Mouse (Mus musculus) left cerebral cortex, postnatal 10 days (tissue): ENCODE measurements at regions not wholly inside any gene's neighbourhood (a gene's known extent, or its start where the extent isn't known, plus 50 kb on each side); places are given as distances from the start of the nearest gene placed in this dataset.
A peak's percentile ranks its signal among the peaks of the same experiment; 100 is the strongest.

Source experiments
- DNase-seq, 2 experiments: peaks; one replicate each; pipeline ENCODE4 v3.0.0; 2021 to 2022; ENCODE audit warnings: low spot score in 2 of 2, mixed read lengths in 1 of 2; ENCODE audit errors: extremely low spot score in 1 of 2
- intact Hi-C: fragments of 180-260 bp; cut with DNase I; formaldehyde crosslinking; loops from one replicate; pipeline ENCODE4 v1.15.1; 2025

GRCm38 (mm10) chr15:86852161-86852870 lies 638.1 kb downstream of the Tbc1d22a start:
- intact Hi-C loops = no loop called here
- DNase-seq = no peak

- intact Hi-C loops = no loop called here
- no peak for DNase-seq
Measured at GRCm38 (mm10) chr15:86858356-86858906, 644.2 kb downstream of the Tbc1d22a start.

GRCm38 (mm10) chr15:86875721-86876309 lies 661.6 kb downstream of the Tbc1d22a start:
- intact Hi-C loops = no loop called here
- DNase-seq = no peak

GRCm38 (mm10) chr15:86896974-86897373 lies 647.1 kb upstream of the Fam19a5 start:
- no peak for DNase-seq
- intact Hi-C loops = no loop called here

- intact Hi-C loops = no loop called here
- no peak for DNase-seq
Measured at GRCm38 (mm10) chr15:86899961-86900360, 644.1 kb upstream of the Fam19a5 start.

- intact Hi-C loops = no loop called here
- no peak for DNase-seq
Measured at GRCm38 (mm10) chr15:86903006-86903405, 641.1 kb upstream of the Fam19a5 start.

GRCm38 (mm10) chr15:86913276-86913675 lies 630.8 kb upstream of the Fam19a5 start:
- intact Hi-C loops = no loop called here
- DNase-seq = no peak

GRCm38 (mm10) chr15:86917891-86918290 lies 626.2 kb upstream of the Fam19a5 start:
- DNase-seq = no peak
- intact Hi-C loops = no loop called here

GRCm38 (mm10) chr15:86919704-86920103 lies 624.4 kb upstream of the Fam19a5 start:
- DNase-seq = no peak
- intact Hi-C loops = no loop called here

- DNase-seq = no peak
- intact Hi-C loops = no loop called here
Measured at GRCm38 (mm10) chr15:86920185-86920584, 623.9 kb upstream of the Fam19a5 start.

GRCm38 (mm10) chr15:86921401-86921800 lies 622.7 kb upstream of the Fam19a5 start:
- intact Hi-C loops = no loop called here
- no peak for DNase-seq

- intact Hi-C loops = no loop called here
- no peak for DNase-seq
Measured at GRCm38 (mm10) chr15:86925081-86925749, 618.9 kb upstream of the Fam19a5 start.

- intact Hi-C loops = no loop called here
- DNase-seq = no peak
Measured at GRCm38 (mm10) chr15:86932345-86933075, 611.6 kb upstream of the Fam19a5 start.

GRCm38 (mm10) chr15:86937364-86937763 lies 606.7 kb upstream of the Fam19a5 start:
- DNase-seq = no peak
- intact Hi-C loops = no loop called here

GRCm38 (mm10) chr15:86944529-86944928 lies 599.6 kb upstream of the Fam19a5 start:
- intact Hi-C loops = no loop called here

GRCm38 (mm10) chr15:86952593-86952992 lies 591.5 kb upstream of the Fam19a5 start:
- intact Hi-C loops = no loop called here
- no peak for DNase-seq

More at GRCm38 (mm10) chr15:86944529-86944928, 599.6 kb upstream of the Fam19a5 start:
- no peak for DNase-seq

GRCm38 (mm10) chr15:86957872-86958271 lies 586.2 kb upstream of the Fam19a5 start:
- no peak for DNase-seq
- intact Hi-C loops = no loop called here

- DNase-seq = no peak
Measured at GRCm38 (mm10) chr15:86962921-86963320, 581.2 kb upstream of the Fam19a5 start.

GRCm38 (mm10) chr15:86963486-86963885 lies 580.6 kb upstream of the Fam19a5 start:
- intact Hi-C loops = no loop called here
- DNase-seq = peak in 1 of 2 experiments; percentile 13

More at GRCm38 (mm10) chr15:86962921-86963320, 581.2 kb upstream of the Fam19a5 start:
- intact Hi-C loops = no loop called here
